Mouse (Mus musculus) mesoderm, embryonic 11.5 days (tissue): Measurements from ENCODE around the gene Ccr1l1.

Source experiments
- DNase-seq: peaks from one replicate; pipeline ENCODE4 v3.0.0-alpha.2; 2012; ENCODE audit warnings: low read depth, low spot score

Gene Ccr1l1

DNA sequence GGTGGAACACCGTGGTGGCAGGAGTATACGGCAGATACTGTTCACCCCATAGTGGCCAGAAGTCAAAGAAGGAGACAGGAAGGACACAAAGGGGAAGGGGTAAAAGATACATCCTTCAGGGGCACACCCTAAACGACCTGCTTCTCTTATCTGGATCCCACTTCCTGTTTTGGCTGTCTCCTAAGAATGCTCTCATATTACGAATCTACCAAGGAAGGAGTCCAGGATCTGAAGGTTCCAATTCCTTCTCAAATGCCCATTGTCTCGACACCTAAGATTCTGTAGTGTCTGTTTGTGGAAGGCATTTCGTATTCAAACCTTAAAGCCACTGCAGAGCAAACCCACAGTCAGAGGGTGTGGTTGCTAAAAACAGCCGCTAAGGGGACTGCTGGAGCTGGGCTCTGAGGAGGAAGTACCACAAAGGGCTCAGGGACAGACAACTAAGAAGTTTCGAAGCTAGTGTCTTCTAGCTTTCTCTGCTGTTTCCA, 49.4 kb downstream of the Ccr1l1 start:
- DNase-seq: no peak

- no peak for DNase-seq
Measured at GRCm38 (mm10) chr9:123928118-123928758, 50.0 kb downstream of the Ccr1l1 start.

- no peak for DNase-seq
Measured at GRCm38 (mm10) chr9:123927281-123927960, 50.8 kb downstream of the Ccr1l1 start.
